Mouse (Mus musculus) embryonic facial prominence, embryonic 14.5 days (tissue): ENCODE data around the gene Nudt4. TPM values are rescaled to one million over a fixed set of nuclear protein-coding genes. Genes with fewer than 3 reads are reported as not detected.

Experiments
- ATAC-seq: fragments of 200-750 bp; cut with Nextera tagmentation; 2 replicates; pipeline ENCODE4 v1.8.0; 2017; ENCODE audit warnings: low read depth, moderate number of reproducible peaks, moderate TSS enrichment
- DNase-seq: peaks from one replicate; pipeline ENCODE4 v3.0.0-alpha.2; 2015; ENCODE audit warnings: low spot score
- H3K27ac ChIP-seq: fragments of 300-500 bp; sonication (generic); replicated peaks from 2 replicates; pipeline ENCODE4 v1.5.1; 2014; ENCODE audit warnings: low read depth, mild to moderate bottlenecking, low read length, moderate library complexity
- H3K27me3 ChIP-seq: fragments of 300-500 bp; sonication (generic); replicated peaks from 2 replicates; pipeline ENCODE4 v1.6.1; 2014; ENCODE audit warnings: low read length; ENCODE audit not compliant: control insufficient read depth, insufficient read depth
- H3K36me3 ChIP-seq: fragments of 300-500 bp; sonication (generic); 2 replicates; pipeline ENCODE4 v1.6.1; 2014; ENCODE audit warnings: low read length, mixed read lengths; ENCODE audit not compliant: control insufficient read depth, insufficient read depth
- H3K4me1 ChIP-seq: fragments of 300-500 bp; sonication (generic); 2 replicates; pipeline ENCODE4 v1.6.1; 2014; ENCODE audit warnings: antibody characterized with exemption, low read length; ENCODE audit not compliant: control insufficient read depth, insufficient read depth
- H3K4me2 ChIP-seq: fragments of 300-500 bp; sonication (generic); 2 replicates; pipeline ENCODE4 v1.6.1; 2014; ENCODE audit warnings: low read depth, mild to moderate bottlenecking, low read length, moderate library complexity, mixed read lengths
- H3K4me3 ChIP-seq: fragments of 300-500 bp; sonication (generic); 2 replicates; pipeline ENCODE4 v1.5.1; 2014; ENCODE audit warnings: low read depth, mild to moderate bottlenecking, low read length
- H3K9ac ChIP-seq: fragments of 300-500 bp; sonication (generic); 2 replicates; pipeline ENCODE4 v1.6.1; 2014; ENCODE audit warnings: low read depth, mild to moderate bottlenecking, low read length, moderate library complexity, mixed read lengths
- H3K9me3 ChIP-seq: fragments of 300-500 bp; sonication (generic); 2 replicates; pipeline ENCODE4 v1.6.1; 2016; ENCODE audit warnings: low read length; ENCODE audit not compliant: control insufficient read depth
- WGBS: fragments of 180-500 bp; shearing (Covaris S2); extraction: QIAGEN DNeasy Blood & Tissue Kit; methylation state at CpG from one replicate; pipeline ENCODE4 v1.1.7; 2014; 5-methylcytosine and 5-hydroxymethylcytosine counted together
- polyA plus RNA-seq: library from polyadenylated mRNA; unstranded; fragments of >200 nt; fragmentation: Nextera tagmentation; extraction: Ambion mirVana; gene quantifications from 2 replicates; pipeline ENCODE4 v1.2.1, GENCODE M21; 2014

Nudt4 gene
- polyA plus RNA-seq: 106 and 107 TPM in 2 replicates

DNA sequence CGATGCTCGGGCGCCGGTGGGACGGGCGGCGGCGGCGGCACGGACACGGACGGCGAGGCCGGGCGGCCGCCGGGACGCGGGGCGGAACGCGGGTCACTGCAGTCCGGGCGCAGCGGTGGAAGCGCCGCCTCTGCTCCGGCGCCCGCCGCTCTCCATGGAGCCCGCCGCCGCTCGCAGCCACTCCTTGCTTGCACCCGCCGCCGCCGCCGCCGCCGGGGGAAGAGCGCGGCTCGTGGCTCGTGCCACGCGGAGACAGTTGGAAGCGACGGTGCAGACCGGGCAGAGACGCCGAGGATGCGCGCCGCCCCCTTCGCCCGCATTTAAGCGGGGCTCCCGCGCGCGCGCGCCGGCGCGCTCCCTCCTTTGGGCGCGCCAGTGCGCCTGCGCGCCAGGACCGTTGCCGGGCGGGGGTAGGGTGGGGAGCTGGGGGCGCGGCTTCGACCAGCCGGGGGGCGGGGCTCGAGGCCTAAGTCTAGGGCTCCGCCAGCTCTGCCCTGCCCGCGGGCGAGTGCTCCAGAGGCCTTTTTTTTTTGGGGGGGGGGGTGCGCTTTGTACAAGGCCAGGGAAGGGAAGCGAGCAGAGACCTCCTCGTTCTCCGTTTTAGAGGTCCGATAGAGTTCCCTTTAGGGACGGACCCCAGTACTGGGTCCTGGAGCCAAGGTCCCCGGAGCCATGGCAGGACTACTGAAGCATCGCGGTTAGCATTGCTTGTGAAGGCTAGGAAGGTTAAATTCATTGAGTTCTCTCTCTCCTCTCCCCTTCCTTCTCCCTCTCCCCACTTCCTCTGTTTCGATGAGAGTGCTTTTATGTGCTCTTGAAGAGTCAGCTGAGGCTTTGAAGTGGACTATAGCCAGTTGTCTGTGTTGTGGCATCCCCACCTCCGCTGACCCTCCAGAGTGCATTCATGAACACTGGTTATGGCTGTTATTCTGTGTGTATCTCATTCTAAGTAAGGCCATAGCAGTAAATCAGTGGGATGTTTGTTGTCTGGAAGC lies at the start of gene Nudt4:
Gene Nudt4, minus strand, starts transcription at position 296 of the 995 bp plus-strand sequence.
- Histone ChIP-seq H3K9me3 (no peaks in the 10 kb centered on the region), H3K36me3 (no peaks in the 10 kb centered on the region), H3K4me3 (peak within 1 kb of the TSS; percentile 94), H3K27ac (peak within 1 kb of the TSS; percentile 91), H3K27me3 (no peaks in the 10 kb centered on the region), H3K9ac (peak within 1 kb of the TSS; percentile 96), H3K4me2 (peak within 1 kb of the TSS; percentile 61), H3K4me1 (peaks cover 19% of the 10 kb centered on the region)
- WGBS: 6% methylated on average over 19 of the region's 97 CpGs
- DNase-seq (peak; percentile 95), ATAC-seq (peak; percentile 88)

- Histone ChIP-seq H3K9ac (no peak overlapping the region), H3K36me3 (no peaks in the 10 kb centered on the region), H3K4me3 (no peak overlapping the region), H3K4me1 (peaks cover 7% of the 10 kb centered on the region), H3K4me2 (peak overlapping the region; percentile 33; the same call in 1 of the 2 replicates), H3K9me3 (no peaks in the 10 kb centered on the region), H3K27ac (no peak overlapping the region), H3K27me3 (no peaks in the 10 kb centered on the region)
- 0 out of 2 replicates have a peak, but pooled peaks have one; percentile 33 for ATAC-seq
- DNase-seq: peak; percentile 29
- WGBS: 30% methylated on average over 10 of the region's 10 CpGs
Observed at GRCm38 (mm10) chr10:95611331-95611721, 47.4 kb upstream of the Nudt4 start.

DNA sequence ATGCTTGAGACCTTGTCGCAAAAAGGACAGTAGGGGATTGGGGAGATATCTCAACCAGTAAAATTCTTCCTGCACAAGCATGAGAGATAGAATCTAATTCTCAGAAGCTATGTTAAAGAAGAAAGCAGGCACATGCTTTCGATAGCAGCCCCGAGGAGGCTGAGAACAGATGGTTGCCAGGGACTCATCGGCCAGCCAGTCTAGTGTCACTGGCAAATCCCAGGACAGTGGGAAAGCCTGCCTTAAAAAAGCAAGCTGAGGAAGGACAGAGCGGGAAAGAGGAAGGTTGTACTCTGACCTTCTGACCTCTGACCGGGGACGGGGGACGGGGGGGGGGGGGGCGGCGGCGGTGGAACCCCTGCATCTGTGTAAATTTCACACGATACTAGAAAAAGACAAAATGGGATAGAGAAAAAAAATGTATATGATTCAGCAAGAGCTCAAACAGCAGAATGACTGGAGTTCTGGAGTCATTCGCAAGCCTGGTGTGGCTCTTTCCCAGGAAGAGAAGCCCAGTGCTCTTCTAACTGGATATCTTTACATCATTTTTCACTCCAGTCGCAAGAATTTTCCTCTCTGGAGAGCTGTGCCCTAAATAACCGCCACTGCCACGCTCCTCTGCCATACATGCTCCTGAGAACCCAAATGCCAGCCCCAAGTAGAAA lies 46.9 kb upstream of the Nudt4 start:
- DNase-seq: no peak
- Histone ChIP-seq H3K4me1 (peaks cover 7% of the 10 kb centered on the region), H3K4me3 (no peak overlapping the region), H3K9me3 (no peaks in the 10 kb centered on the region), H3K36me3 (no peaks in the 10 kb centered on the region), H3K9ac (no peak overlapping the region), H3K27me3 (no peaks in the 10 kb centered on the region), H3K4me2 (peak overlapping the region; percentile 33; the same call in 1 of the 2 replicates), H3K27ac (no peak overlapping the region)
- WGBS: 26% methylated on average over 16 of the region's 16 CpGs
- no peak for ATAC-seq

DNA sequence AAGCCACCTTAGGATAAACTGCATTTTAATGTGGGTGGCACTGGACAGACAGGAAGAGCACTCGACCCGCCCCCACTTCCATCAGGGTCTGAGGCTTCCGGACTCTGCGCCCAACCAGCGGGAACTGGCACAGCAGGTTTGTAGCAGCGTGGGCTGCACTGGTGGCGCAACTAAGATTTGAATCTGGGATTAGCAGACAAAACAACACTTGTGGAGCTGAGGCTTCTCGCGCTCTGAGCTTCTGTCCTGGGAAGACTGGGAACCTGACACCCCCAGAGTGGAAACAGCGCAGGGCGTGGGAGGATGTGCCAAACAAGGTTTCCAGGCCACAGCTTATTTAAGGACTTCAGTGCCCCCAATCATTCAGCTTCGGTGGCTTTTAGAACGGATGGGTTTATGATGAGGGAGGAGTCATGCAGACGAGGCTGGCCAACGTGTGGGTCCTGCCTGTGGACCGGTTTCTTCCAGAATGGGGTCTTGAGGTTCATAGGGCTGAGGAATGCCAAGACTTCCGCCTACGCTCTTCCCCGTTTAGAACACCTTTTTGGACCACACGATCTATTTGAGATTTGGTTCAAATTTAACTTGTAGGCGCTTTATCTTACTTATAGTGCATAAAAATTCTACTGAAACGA lies 41.1 kb upstream of the Nudt4 start:
- no peaks in the 10 kb centered on the region for H3K36me3 ChIP-seq
- no peaks in the 10 kb centered on the region for H3K4me1 ChIP-seq
- 53% methylated on average over 22 of the region's 22 CpGs for WGBS
- no peaks in the 10 kb centered on the region for H3K9me3 ChIP-seq
- H3K27me3 ChIP-seq: no peaks in the 10 kb centered on the region
- ATAC-seq (peak; percentile 75), DNase-seq (peak; percentile 73)
- peak overlapping the region; percentile 29 for H3K4me2 ChIP-seq
- H3K4me3 ChIP-seq: no peak overlapping the region
- H3K9ac ChIP-seq: no peak overlapping the region
- no peak overlapping the region for H3K27ac ChIP-seq

DNA sequence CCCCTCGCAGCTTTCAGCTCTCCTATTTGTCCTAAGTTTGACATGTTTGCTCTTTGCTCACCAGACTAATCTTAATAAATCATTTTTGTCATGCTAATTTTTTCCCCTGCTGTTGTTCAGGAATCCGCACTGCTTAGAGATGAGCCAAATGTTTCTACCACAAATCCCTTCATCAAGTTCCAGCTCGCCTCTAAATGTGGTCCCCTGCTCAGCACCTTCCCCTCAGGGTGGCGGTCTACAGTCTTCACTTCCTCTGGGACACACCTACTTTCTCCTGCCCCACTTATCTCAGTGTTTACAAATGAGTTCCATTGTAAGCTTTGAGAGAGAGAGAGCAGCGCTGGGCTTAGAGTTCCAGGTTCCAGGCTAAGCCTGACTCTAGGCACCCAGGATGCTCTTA lies 36.6 kb upstream of the Nudt4 start:
- Histone ChIP-seq H3K36me3 (no peaks in the 10 kb centered on the region), H3K4me2 (no peak overlapping the region), H3K27me3 (no peaks in the 10 kb centered on the region), H3K9ac (no peak overlapping the region), H3K9me3 (no peaks in the 10 kb centered on the region), H3K4me3 (no peak overlapping the region), H3K4me1 (no peaks in the 10 kb centered on the region), H3K27ac (no peak overlapping the region)
- DNase-seq: peak; percentile 77
- WGBS: 40% methylated on average over 5 of the region's 5 CpGs
- peak; percentile 80 for ATAC-seq

DNA sequence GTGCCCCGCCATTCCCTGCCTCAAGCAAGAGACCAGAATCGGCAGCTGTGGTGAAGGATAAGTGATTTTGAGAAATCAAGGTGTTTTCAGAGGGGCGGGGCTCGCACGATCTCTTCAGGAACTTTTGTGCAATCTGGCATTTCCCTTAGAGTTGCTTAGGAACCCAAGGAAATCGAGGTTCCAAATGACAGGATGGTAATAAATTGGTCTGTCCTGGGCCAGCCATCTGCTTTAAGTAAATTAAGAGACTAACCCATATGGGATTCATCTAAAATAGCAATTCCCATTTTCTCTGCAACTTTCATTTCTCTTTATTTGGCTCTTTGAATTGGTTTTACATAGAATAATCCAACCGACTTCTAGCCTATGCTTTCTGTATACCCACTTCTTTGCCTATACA lies 35.8 kb upstream of the Nudt4 start:
- no peaks in the 10 kb centered on the region for H3K36me3 ChIP-seq
- H3K4me2 ChIP-seq: no peak overlapping the region
- ATAC-seq (no peak), DNase-seq (no peak)
- H3K27me3 ChIP-seq: no peaks in the 10 kb centered on the region
- H3K4me3 ChIP-seq: no peak overlapping the region
- H3K9me3 ChIP-seq: no peaks in the 10 kb centered on the region
- no peak overlapping the region for H3K27ac ChIP-seq
- WGBS: 67% methylated on average over 7 of the region's 7 CpGs
- no peaks in the 10 kb centered on the region for H3K4me1 ChIP-seq
- H3K9ac ChIP-seq: no peak overlapping the region

GRCm38 (mm10) chr10:95598056-95598587 lies 34.2 kb upstream of the Nudt4 start:
- Histone ChIP-seq H3K9ac (no peak overlapping the region), H3K4me3 (no peak overlapping the region), H3K4me1 (no peaks in the 10 kb centered on the region), H3K4me2 (no peak overlapping the region), H3K27ac (no peak overlapping the region), H3K27me3 (no peaks in the 10 kb centered on the region), H3K9me3 (no peaks in the 10 kb centered on the region), H3K36me3 (no peaks in the 10 kb centered on the region)
- WGBS: 75% methylated on average over 15 of the region's 15 CpGs
- ATAC-seq: no peak
- no peak for DNase-seq
